Mouse (Mus musculus) embryonic facial prominence, embryonic 15.5 days (tissue): ENCODE results near the gene Zbtb8os. TPM values are rescaled to one million over a fixed set of nuclear protein-coding genes. Genes with fewer than 3 reads are reported as not detected.

ENCODE experiments used
- ATAC-seq: fragments of 200-750 bp; cut with Nextera tagmentation; 2 replicates; pipeline ENCODE4 v1.8.0; 2017; ENCODE audit warnings: low read depth, moderate TSS enrichment; ENCODE audit not compliant: insufficient number of reproducible peaks, low FRiP score, low TSS enrichment
- H3K27ac ChIP-seq: fragments of 300-500 bp; sonication (generic); replicated peaks from 2 replicates; pipeline ENCODE4 v1.5.1; 2015; ENCODE audit warnings: mild to moderate bottlenecking, inconsistent platforms
- H3K27me3 ChIP-seq: fragments of 300-500 bp; sonication (generic); 2 replicates; pipeline ENCODE4 v1.6.1; 2015; ENCODE audit warnings: inconsistent platforms
- H3K36me3 ChIP-seq: fragments of 300-500 bp; sonication (generic); 2 replicates; pipeline ENCODE4 v1.6.1; 2015; ENCODE audit warnings: mild to moderate bottlenecking, inconsistent platforms
- H3K4me1 ChIP-seq: fragments of 300-500 bp; sonication (generic); 2 replicates; pipeline ENCODE4 v1.6.1; 2015; ENCODE audit warnings: inconsistent platforms
- H3K4me2 ChIP-seq: fragments of 300-500 bp; sonication (generic); replicated peaks from 2 replicates; pipeline ENCODE4 v1.6.1; 2015; ENCODE audit warnings: mild to moderate bottlenecking, inconsistent platforms
- H3K4me3 ChIP-seq: fragments of 300-500 bp; sonication (generic); replicated peaks from 2 replicates; pipeline ENCODE4 v1.5.1; 2015; ENCODE audit warnings: mild to moderate bottlenecking, inconsistent platforms
- H3K9ac ChIP-seq: fragments of 300-500 bp; sonication (generic); 2 replicates; pipeline ENCODE4 v1.6.1; 2015; ENCODE audit warnings: inconsistent platforms
- H3K9me3 ChIP-seq: fragments of 300-500 bp; sonication (generic); replicated peaks from 2 replicates; pipeline ENCODE4 v1.6.1; 2016; ENCODE audit warnings: inconsistent platforms
- WGBS: fragments of 180-500 bp; shearing (Covaris S2); methylation state at CpG from one replicate; pipeline ENCODE4 v1.1.7; 2015; 5-methylcytosine and 5-hydroxymethylcytosine counted together
- polyA plus RNA-seq: library from polyadenylated mRNA; unstranded; fragments of >200 nt; fragmentation: Nextera tagmentation; extraction: Ambion mirVana; gene quantifications from 2 replicates; pipeline ENCODE4 v1.2.1, GENCODE M21; 2015

Zbtb8os gene
- polyA plus RNA-seq = 36.6 and 41.2 TPM in 2 replicates

DNA sequence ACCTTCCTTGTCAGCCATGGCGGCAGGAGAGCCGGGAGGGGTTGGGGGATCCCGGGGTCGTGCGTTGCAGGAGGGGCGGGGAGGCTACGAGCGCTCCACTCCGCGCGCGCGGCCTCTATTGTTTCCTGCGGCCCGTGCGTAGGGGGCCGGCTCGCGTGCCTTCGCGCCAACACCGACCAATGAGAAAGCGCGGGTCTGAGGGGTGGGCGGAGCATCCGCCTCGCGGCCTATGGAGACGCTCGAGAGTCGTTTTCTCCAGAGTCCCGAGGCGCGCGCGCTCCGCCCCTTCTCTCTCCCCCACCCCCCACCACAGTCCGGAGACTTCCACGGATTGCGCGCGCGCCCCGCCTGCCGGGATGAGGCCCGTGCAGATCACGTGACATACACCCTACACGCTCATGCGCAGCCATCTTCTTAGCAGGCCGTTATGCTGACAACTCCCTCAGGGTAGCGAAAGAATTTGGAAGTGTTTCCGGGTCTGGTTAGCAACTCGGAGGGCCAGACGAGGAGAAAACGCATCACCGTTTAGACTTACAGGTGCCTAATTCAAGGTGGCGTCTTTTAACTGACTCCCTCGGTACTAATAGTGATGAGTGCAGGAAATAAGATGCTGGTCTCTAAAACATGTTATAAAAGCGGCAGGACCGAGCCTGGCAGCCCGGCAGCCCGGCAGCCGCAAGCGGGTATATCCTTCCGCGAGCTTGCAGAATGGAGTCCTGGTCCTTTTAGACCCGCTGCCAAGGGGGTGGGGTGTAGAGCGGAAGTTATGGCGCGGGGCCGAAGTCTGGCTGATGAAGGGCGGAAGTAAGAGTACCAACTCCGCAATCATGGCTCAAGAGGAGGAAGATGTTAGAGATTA lies at the start of gene Zbtb8os, which contains the start of gene Rbbp4:
Zbtb8os (plus strand) TSS at position 480 of the 859 bp plus-strand sequence.
Rbbp4 (minus strand) TSS at position 155 of the 859 bp plus-strand sequence.
- ATAC-seq = peak; percentile 99
- peaks cover 39% of the 10 kb centered on the region for H3K4me1 ChIP-seq
- peak within 1 kb of the TSS; percentile 79 for H3K4me2 ChIP-seq
- under 1% methylated on average over 68 of the region's 73 CpGs for WGBS
- H3K9ac ChIP-seq = peak within 1 kb of the TSS; percentile 93
- no peaks in the 10 kb centered on the region for H3K27me3 ChIP-seq
- peaks cover 18% of the 10 kb centered on the region for H3K36me3 ChIP-seq
- peak within 1 kb of the TSS; percentile 95 for H3K4me3 ChIP-seq
- peak within 1 kb of the TSS; percentile 100 for H3K27ac ChIP-seq
- H3K9me3 ChIP-seq = no peaks in the 10 kb centered on the region

DNA sequence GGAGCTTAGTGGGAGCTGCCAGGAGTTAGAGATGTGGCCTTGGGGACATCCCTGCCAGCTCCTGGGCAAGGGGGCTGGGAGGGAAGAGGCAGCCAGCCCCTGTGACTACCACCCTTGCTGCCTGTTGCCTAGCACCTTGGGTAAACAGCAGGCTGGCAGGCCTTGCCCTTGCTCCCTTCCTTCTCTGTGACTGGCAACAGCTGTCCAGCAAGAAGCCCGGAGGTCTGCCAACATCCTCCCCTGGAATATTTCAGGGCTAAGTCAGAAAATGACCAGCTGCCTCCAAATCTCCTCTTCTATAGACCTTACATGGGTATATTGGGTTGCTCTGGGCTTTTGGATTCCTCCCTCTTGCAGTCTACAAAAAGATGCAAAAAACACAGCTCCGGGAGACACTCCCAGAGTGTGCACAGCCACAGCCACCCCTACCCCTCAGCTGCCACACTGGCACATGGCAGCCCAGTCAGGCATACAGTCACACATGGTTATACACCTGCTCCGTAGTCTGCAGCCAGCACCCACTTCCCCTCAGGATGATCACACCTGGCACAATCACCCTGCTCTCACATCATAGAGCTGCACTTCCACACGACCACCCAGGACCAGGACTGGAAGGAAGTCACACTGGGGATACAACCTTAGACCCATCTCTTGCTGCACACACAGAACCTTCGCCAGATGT lies 49.4 kb upstream of the Zbtb8os start:
- Histone ChIP-seq H3K4me1 (peaks cover 22% of the 10 kb centered on the region), H3K4me3 (peak overlapping the region; percentile 49; the same call in 1 of the 2 replicates), H3K36me3 (no peaks in the 10 kb centered on the region), H3K27me3 (0 out of 2 replicates have a peak, but pooled peaks cover 8% of the 10 kb centered on the region), H3K9ac (no peak overlapping the region), H3K4me2 (peak overlapping the region; percentile 83), H3K9me3 (no peaks in the 10 kb centered on the region), H3K27ac (peak overlapping the region; percentile 51; the same call in 1 of the 2 replicates)
- peak; percentile 8; the same call in 1 of the 2 replicates for ATAC-seq
- 48% methylated on average over 5 of the region's 5 CpGs for WGBS

DNA sequence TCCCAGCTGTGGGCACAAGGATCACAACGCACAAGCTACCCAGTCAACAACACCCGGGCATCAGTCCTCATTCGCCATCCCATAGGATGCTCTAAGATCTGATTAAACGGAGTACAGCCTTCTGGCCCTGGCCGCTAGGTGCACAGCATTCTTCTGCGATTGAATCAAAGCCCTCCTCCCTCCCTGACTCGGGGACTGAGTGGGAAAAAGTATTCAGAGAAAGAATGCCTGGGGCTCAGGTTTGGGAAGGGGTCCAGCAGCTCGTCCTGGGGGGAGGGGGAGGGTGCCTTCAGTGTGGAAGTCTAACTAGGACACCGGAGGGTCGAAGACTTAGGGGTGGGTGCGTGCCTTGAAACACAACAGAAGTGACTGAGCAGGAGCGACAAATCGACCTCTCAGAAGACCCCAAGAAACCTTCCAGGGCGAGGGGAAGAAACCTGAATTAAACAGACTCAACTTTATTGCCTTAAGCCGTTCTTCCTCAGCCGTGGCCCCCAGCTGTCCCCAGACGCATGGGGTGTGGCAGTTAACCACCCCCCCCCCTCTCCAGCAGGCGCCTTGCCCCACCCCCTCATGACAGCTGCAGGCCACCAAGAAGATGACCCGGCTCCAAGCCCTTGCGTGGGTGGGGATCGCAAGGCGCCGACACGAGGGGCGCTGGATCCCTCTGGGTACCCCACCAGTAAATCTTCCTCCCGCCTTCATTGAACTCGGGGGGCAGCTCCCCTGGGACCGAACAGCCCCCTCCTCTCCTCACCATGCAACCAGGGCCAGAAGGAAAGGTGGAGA lies 48.6 kb upstream of the Zbtb8os start:
- peak; percentile 41 for ATAC-seq
- Histone ChIP-seq H3K4me1 (peaks cover 22% of the 10 kb centered on the region), H3K27ac (peak overlapping the region; percentile 77; the same call in 1 of the 2 replicates), H3K4me2 (peak overlapping the region; percentile 83), H3K4me3 (peak overlapping the region; percentile 49), H3K9me3 (no peaks in the 10 kb centered on the region), H3K9ac (0 out of 2 replicates have a peak overlapping the region, but pooled peaks have one; percentile 28), H3K36me3 (no peaks in the 10 kb centered on the region), H3K27me3 (0 out of 2 replicates have a peak, but pooled peaks cover 8% of the 10 kb centered on the region)
- WGBS = 2% methylated on average over 27 of the region's 28 CpGs

DNA sequence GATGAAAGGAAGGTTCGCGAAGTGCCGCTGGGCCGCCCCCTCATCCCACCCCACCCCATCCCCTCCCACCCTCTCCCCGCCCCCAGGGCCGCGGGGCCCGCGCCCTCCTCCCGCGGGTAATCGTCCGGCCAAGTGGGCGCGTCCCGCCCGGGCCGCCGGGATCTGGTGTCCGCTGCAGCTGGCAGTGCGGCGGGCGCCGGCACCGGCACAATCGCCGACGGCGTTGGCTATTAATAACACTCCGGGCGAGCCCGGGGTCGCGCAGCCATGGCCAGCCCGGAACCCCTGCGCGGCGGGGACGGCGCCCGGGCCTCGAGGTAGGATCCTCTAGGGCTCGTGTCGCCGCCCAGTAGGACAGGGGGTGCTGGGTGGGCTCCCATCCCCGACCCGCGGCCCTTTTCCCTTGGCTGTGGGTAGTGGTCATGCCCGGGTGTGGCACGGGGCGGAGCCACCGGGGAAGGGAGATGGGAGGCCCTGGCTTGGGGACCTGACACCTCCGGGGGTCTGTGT lies 48.0 kb upstream of the Zbtb8os start, which contains the start of gene Sync:
Sync (plus strand) TSS at position 146 of the 510 bp plus-strand sequence.
- H3K9ac ChIP-seq = peak within 1 kb of the TSS; percentile 28
- peak within 1 kb of the TSS; percentile 49 for H3K4me3 ChIP-seq
- H3K36me3 ChIP-seq = no peaks in the 10 kb centered on the region
- H3K27ac ChIP-seq = peak within 1 kb of the TSS; percentile 77
- peak within 1 kb of the TSS; percentile 83 for H3K4me2 ChIP-seq
- H3K27me3 ChIP-seq = 0 out of 2 replicates have a peak, but pooled peaks cover 8% of the 10 kb centered on the region
- peak; percentile 66 for ATAC-seq
- H3K4me1 ChIP-seq = peaks cover 22% of the 10 kb centered on the region
- under 1% methylated on average over 53 of the region's 53 CpGs for WGBS
- H3K9me3 ChIP-seq = no peaks in the 10 kb centered on the region

DNA sequence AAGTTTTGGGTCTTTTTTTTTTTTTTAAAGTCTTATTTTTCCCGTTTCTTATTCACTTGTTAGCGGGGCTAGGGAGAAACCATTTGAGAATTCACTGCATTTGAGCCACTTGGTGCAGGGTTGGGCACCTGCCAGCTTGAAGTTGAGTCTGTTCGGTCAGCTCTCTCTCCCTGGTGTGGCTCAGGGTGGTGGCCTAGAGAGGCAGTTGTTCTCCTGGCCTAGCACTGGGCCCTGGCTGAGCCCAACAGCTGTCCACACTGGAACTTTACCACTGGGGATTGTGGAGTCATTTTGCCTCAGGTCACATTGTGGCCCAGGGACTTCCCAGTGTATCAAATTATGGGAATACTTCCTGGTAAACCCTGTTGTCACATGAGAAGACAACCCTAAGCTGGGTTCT lies 47.4 kb upstream of the Zbtb8os start:
- no peak for ATAC-seq
- H3K27ac ChIP-seq = peak overlapping the region; percentile 8; the same call in 1 of the 2 replicates
- H3K4me2 ChIP-seq = peak overlapping the region; percentile 83
- H3K27me3 ChIP-seq = 0 out of 2 replicates have a peak, but pooled peaks cover 8% of the 10 kb centered on the region
- peak overlapping the region; percentile 49 for H3K4me3 ChIP-seq
- H3K36me3 ChIP-seq = no peaks in the 10 kb centered on the region
- H3K9ac ChIP-seq = no peak overlapping the region
- 33% methylated on average over 3 of the region's 3 CpGs for WGBS
- H3K9me3 ChIP-seq = no peaks in the 10 kb centered on the region
- H3K4me1 ChIP-seq = peaks cover 22% of the 10 kb centered on the region

DNA sequence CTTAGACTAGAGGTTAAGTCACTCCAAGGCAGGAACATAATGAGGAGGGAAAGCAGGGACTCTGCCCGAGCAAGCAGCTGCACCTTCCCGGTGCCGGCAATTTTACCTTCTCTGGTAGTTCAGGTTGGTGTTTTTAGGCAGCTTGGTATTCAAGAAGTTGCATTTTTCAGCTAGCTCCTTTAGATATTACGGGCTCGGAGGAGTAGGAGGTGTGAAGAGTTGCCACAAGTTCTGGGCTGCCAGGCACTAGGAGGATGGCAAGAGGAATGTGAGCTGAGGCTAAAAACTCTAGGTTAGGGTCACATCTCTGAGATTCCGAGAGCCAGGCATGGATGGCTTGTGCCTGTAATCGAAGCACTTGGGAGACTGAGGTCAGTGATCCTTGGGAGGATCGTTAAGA lies 45.8 kb upstream of the Zbtb8os start:
- Histone ChIP-seq H3K9me3 (no peaks in the 10 kb centered on the region), H3K36me3 (no peaks in the 10 kb centered on the region), H3K9ac (no peak overlapping the region), H3K27me3 (0 out of 2 replicates have a peak, but pooled peaks cover 8% of the 10 kb centered on the region), H3K4me3 (no peak overlapping the region), H3K4me1 (peaks cover 32% of the 10 kb centered on the region), H3K4me2 (no peak overlapping the region), H3K27ac (no peak overlapping the region)
- ATAC-seq = no peak
- WGBS = 85% methylated on average over 8 of the region's 8 CpGs

DNA sequence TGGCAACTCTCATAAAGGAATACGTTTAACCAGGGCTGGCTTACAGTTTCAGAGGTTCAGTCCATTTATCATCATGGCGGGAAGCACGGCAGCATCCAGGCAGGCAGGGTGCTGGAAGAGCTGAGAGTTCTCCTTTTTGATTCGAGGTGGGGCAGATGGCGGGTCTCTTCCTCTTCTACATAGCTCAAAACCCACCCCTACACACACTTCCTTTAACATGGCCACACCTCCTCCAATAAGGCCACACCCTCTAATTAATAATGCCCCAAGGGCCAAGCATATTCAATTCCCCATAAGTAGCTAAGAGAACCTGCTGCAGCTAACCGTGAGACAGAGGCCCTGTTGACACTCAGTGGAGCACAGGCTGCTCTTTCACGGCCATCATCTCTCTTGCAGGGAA lies 42.7 kb upstream of the Zbtb8os start:
- Histone ChIP-seq H3K36me3 (no peaks in the 10 kb centered on the region), H3K4me1 (peaks cover 13% of the 10 kb centered on the region), H3K27me3 (no peaks in the 10 kb centered on the region), H3K4me3 (no peak overlapping the region), H3K9ac (no peak overlapping the region), H3K4me2 (no peak overlapping the region), H3K27ac (no peak overlapping the region), H3K9me3 (no peaks in the 10 kb centered on the region)
- ATAC-seq = no peak
- WGBS = 69% methylated on average over 7 of the region's 7 CpGs

DNA sequence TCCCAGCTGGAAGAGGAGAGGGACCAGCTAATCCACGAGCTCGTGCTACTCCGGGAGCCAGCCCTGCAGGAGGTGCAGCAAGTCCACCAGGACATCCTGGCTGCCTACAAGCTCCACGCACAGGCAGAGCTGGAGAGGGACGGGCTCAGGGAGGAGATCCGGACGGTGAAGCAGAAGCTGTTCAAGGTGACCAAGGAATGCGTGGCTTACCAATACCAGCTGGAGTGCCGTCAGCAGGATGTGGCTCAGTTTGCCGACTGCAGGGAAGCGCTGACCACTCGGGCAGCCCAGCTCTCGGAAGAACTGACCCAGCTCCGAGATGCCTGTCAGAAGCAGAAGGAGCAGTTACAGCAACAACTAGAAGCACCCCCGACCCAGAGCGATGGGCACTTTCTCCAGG lies 41.8 kb upstream of the Zbtb8os start:
- Histone ChIP-seq H3K36me3 (no peaks in the 10 kb centered on the region), H3K9ac (no peak overlapping the region), H3K4me3 (peak overlapping the region; percentile 9; the same call in 1 of the 2 replicates), H3K27me3 (no peaks in the 10 kb centered on the region), H3K4me2 (peak overlapping the region; percentile 23), H3K4me1 (peaks cover 19% of the 10 kb centered on the region), H3K27ac (no peak overlapping the region), H3K9me3 (no peaks in the 10 kb centered on the region)
- no peak for ATAC-seq
- 21% methylated on average over 16 of the region's 16 CpGs for WGBS

DNA sequence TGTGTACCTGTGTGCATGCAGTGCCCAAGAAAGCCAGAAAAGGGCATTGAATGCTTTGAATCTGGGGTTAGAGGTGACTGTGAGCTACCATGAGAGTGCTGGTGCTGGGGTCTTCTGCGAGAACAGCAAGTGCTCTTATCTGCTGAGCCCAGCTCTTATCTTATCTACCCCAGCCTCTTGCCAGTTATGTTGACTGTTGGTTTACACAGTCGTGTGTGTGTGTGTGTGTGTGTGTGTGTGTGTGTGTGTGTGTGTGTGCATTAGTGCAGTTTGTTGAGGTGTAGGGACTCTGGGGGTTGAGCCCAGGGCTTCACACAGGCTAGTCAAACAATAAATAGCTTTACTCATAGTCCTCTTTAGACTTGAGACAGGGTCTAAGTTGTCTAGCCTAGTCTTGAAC lies 40.3 kb upstream of the Zbtb8os start:
- Histone ChIP-seq H3K9me3 (no peaks in the 10 kb centered on the region), H3K4me1 (peaks cover 20% of the 10 kb centered on the region), H3K36me3 (no peaks in the 10 kb centered on the region), H3K27ac (no peak overlapping the region), H3K9ac (no peak overlapping the region), H3K27me3 (no peaks in the 10 kb centered on the region), H3K4me3 (no peak overlapping the region), H3K4me2 (no peak overlapping the region)
- no peak for ATAC-seq
- 79% methylated on average over 2 of the region's 2 CpGs for WGBS

DNA sequence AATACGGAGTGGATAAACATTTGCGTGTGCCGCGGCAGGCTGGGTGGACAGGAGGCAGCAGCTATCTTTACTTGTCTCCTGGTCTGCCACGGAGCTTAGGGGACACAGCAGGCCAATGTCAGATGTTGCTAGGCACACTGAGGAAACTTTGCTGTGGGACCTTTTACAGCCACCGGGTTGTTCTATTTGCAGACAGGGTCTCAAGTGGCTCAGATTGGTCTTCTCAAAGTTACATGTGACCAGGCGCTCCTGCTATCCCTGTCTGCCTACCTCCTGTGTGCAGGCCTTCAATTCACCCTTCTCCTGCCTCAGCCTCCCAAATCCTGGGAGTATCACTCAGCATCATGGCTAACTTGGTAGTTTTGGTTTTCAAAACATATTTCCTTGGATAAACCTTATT lies 39.4 kb upstream of the Zbtb8os start:
- H3K4me1 ChIP-seq = peaks cover 20% of the 10 kb centered on the region
- H3K4me2 ChIP-seq = no peak overlapping the region
- ATAC-seq = no peak
- no peaks in the 10 kb centered on the region for H3K9me3 ChIP-seq
- no peaks in the 10 kb centered on the region for H3K36me3 ChIP-seq
- 89% methylated on average over 7 of the region's 7 CpGs for WGBS
- no peak overlapping the region for H3K27ac ChIP-seq
- H3K27me3 ChIP-seq = no peaks in the 10 kb centered on the region
- no peak overlapping the region for H3K9ac ChIP-seq
- no peak overlapping the region for H3K4me3 ChIP-seq
